In genomic region chr8:121829048-121829776, GRCm38 (mm10) we compare ENCODE assay signal across 8 mouse cellular contexts. TPM values are rescaled to one million over a fixed set of nuclear protein-coding genes. Genes with fewer than 3 reads are reported as not detected.
DNase-seq lines count a peak whose midpoint lies in the region; ATAC-seq lines count a peak whose summit lies in the region.

TSS of gene Klhdc4 (minus strand) at chr8:121829569.

- WGBS in hindbrain, embryonic 13.5 days: under 1% methylated on average over 68 of the region's 68 CpGs

- peaks cover 18% of the 10 kb centered on the region for H3K4me1 ChIP-seq in hindbrain, embryonic 13.5 days (replicated peaks)

- ATAC-seq in hindbrain, embryonic 13.5 days (ENCODE audit: low FRiP score): peak; percentile 99

- peak within 1 kb of the TSS; percentile 91 for H3K9ac ChIP-seq in hindbrain, embryonic 13.5 days

- peak within 1 kb of the TSS; percentile 85 for H3K27ac ChIP-seq in hindbrain, embryonic 13.5 days

- DNase-seq in NIH3T3 (ENCODE audit: low read depth): peak; percentile 96
- DNase-seq in cerebellum, postnatal 10 days: peak; percentile 90 to 92
- peak; percentile 83 to 85 for DNase-seq in frontal cortex, postnatal 14 days (ENCODE audit: low spot score in 2 of 2)
- DNase-seq in layer of hippocampus, postnatal 25 days (ENCODE audit: extremely low spot score in 1 of 2, low spot score in 1 of 2): peak; percentile 83 to 89
- peak; percentile 83 for DNase-seq in lung, postnatal 25 days (ENCODE audit: low spot score)
- DNase-seq in retina, embryonic 14.5 days (ENCODE audit: low spot score): peak; percentile 93
- DNase-seq in thymus, postnatal 4 days: peak; percentile 88

- H3K36me3 ChIP-seq in hindbrain, embryonic 13.5 days: no peaks in the 10 kb centered on the region

- H3K4me2 ChIP-seq in hindbrain, embryonic 13.5 days: peak within 1 kb of the TSS; percentile 98

- peak within 1 kb of the TSS; percentile 89 for H3K4me3 ChIP-seq in hindbrain, embryonic 13.5 days

- H3K27me3 ChIP-seq in hindbrain, embryonic 13.5 days: no peaks in the 10 kb centered on the region

- no peaks in the 10 kb centered on the region for H3K9me3 ChIP-seq in hindbrain, embryonic 13.5 days

RNA-seq across cellular contexts. Expression of gene Klhdc4, which starts in this region (rescaled TPM):
- polyA plus RNA-seq in hindbrain, embryonic 13.5 days (2015; fragmentation: Nextera tagmentation; extraction: Ambion mirVana): 43.5 and 47.4 TPM in 2 replicates
- total RNA-seq in layer of hippocampus, postnatal 25 days (2021): 10 to 100 TPM; 24.2 to 31.2 TPM

Comparison
In these comparisons a context has a peak if more than half of its experiments do, and no peak if none do; other contexts are left out.
1. Peak in every context shown above with its lines: DNase-seq, ATAC-seq, H3K4me3 ChIP-seq and H3K27ac ChIP-seq.